Mouse (Mus musculus) liver, postnatal 0 days (tissue): ENCODE data around the gene Rgs17. TPM values are rescaled to one million over a fixed set of nuclear protein-coding genes. Genes with fewer than 3 reads are reported as not detected.
"Not testable (repeated sequence)": the region's sequence is repeated elsewhere in the genome, so short reads cannot be mapped to it uniquely, and the experiment has no call there.

ENCODE experiments used
- ATAC-seq: fragments of 200-750 bp; cut with Nextera tagmentation; 2 replicates; pipeline ENCODE4 v1.8.0; 2017; ENCODE audit warnings: mild to moderate bottlenecking, moderate library complexity
- DNase-seq: peaks from one replicate; pipeline ENCODE4 v3.0.0-alpha.2; 2016
- H3K27ac ChIP-seq: fragments of 300-500 bp; sonication (generic); 2 replicates; pipeline ENCODE4 v1.5.1; 2014; ENCODE audit warnings: antibody characterized with exemption, moderate library complexity, mild to moderate bottlenecking, low read depth
- H3K27me3 ChIP-seq: fragments of 300-500 bp; sonication (generic); 2 replicates; pipeline ENCODE4 v1.6.1; 2014; ENCODE audit warnings: low read length, control low read depth, mixed read lengths; ENCODE audit not compliant: insufficient read depth
- H3K36me3 ChIP-seq: fragments of 300-500 bp; sonication (generic); replicated peaks from 2 replicates; pipeline ENCODE4 v1.6.1; 2014; ENCODE audit warnings: mild to moderate bottlenecking, control low read depth, low read length, moderate library complexity, mixed read lengths; ENCODE audit not compliant: insufficient read depth
- H3K4me1 ChIP-seq: fragments of 300-500 bp; sonication (generic); 2 replicates; pipeline ENCODE4 v1.6.1; 2014; ENCODE audit warnings: antibody characterized with exemption, mild to moderate bottlenecking, control low read depth; ENCODE audit not compliant: insufficient read depth
- H3K4me2 ChIP-seq: fragments of 300-500 bp; sonication (generic); 2 replicates; pipeline ENCODE4 v1.6.1; 2014; ENCODE audit warnings: low read depth, mild to moderate bottlenecking, low read length, moderate library complexity, mixed read lengths
- H3K4me3 ChIP-seq: fragments of 300-500 bp; sonication (generic); 2 replicates; pipeline ENCODE4 v1.5.1; 2014; ENCODE audit warnings: low read depth, low read length
- H3K9ac ChIP-seq: fragments of 300-500 bp; sonication (generic); replicated peaks from 2 replicates; pipeline ENCODE4 v1.6.1; 2014; ENCODE audit warnings: mild to moderate bottlenecking, moderate library complexity
- H3K9me3 ChIP-seq: fragments of 300-500 bp; sonication (generic); 2 replicates; pipeline ENCODE4 v1.6.1; 2016; ENCODE audit warnings: mild to moderate bottlenecking, control low read depth, low read length, mixed read lengths
- CTCF ChIP-seq: sonication (generic); IDR thresholded peaks from 2 replicates; pipeline ENCODE4 v1.5.1; 2016; ENCODE audit warnings: antibody characterized with exemption, low read depth
- EP300 ChIP-seq: IDR thresholded peaks from 2 replicates; pipeline ENCODE4 v1.6.1; 2016; ENCODE audit warnings: antibody characterized with exemption, low read depth, mild to moderate bottlenecking
- WGBS: fragments of 180-500 bp; shearing (Covaris S2); extraction: QIAGEN DNeasy Blood & Tissue Kit; methylation state at CpG from one replicate; pipeline ENCODE4 v1.1.7; 2014; ENCODE audit not compliant: insufficient replicate concordance; 5-methylcytosine and 5-hydroxymethylcytosine counted together
- polyA plus RNA-seq: library from polyadenylated mRNA; unstranded; fragments of >200 nt; fragmentation: Nextera tagmentation; extraction: Ambion mirVana; gene quantifications from 2 replicates; pipeline ENCODE4 v1.2.1, GENCODE M21; 2015

Gene Rgs17
- polyA plus RNA-seq = 0.07 and 0.08 TPM in 2 replicates

DNA sequence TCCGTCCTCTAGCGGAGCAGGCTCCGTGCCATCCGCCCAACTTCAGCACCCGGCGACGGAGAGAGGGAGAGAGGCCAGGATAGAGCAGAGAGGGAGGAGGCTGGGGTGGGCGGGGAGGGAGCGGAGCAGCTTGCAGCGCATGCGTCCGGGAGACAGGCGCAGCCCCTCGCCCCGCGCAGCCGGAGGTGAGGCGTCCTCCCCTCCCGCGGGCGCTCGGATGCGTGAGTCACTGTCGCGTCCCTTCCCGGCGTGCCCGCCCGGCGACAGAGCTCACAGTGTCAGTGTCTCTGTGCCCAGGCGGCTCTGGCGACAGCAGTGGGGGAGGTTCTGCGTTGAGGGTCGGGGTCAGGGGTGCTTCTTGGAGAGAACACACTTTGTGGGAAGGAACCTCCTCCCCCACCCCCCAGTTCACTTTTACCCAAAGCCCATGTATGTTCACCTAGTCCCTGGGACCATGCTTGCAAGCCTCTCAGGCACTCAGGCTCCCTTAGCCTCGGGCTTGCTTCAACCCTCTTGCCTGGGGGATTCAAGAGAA is at the start of gene Rgs17:
Gene Rgs17, minus strand, starts transcription at position 107 of the 535 bp plus-strand sequence.
- H3K9ac ChIP-seq = no peak within 1 kb of the TSS
- H3K36me3 ChIP-seq = no peaks in the 10 kb centered on the region
- no peak within 1 kb of the TSS for H3K27ac ChIP-seq
- DNase-seq (no peak), ATAC-seq (no peak)
- peaks cover 3% of the 10 kb centered on the region; the same call in 1 of the 2 replicates for H3K4me1 ChIP-seq
- H3K27me3 ChIP-seq = peaks cover 35% of the 10 kb centered on the region
- H3K4me2 ChIP-seq = peak within 1 kb of the TSS; percentile 64
- 1% methylated on average over 27 of the region's 35 CpGs for WGBS
- TF ChIP-seq EP300 (no peak), CTCF (no peak)
- no peaks in the 10 kb centered on the region for H3K9me3 ChIP-seq
- H3K4me3 ChIP-seq = peak within 1 kb of the TSS; percentile 22

DNA sequence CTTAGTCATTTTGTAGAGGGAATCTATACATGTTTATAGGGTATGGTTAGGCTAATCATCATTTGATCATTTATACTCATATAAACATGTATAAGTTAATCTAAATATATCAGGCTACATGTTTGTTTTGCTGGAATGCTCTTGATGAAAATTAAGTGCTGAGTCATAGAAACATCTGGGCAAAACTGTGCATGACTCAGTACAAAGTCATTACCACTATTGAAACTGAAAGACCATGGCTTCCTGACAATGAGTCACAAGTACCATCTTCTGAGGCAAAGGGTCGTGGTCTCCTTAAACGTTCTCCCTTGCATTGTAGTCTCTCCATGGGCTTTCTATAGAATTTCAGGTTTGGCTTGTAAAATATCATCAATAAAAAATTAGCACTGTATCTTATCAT is 45.5 kb upstream of the Rgs17 start:
- TF ChIP-seq CTCF = no peak
- TF ChIP-seq EP300 = no peak
- Histone ChIP-seq H3K27me3 (no peaks in the 10 kb centered on the region), H3K4me3 (no peak overlapping the region), H3K4me1 (no peaks in the 10 kb centered on the region), H3K9ac (no peak overlapping the region), H3K9me3 (no peaks in the 10 kb centered on the region), H3K36me3 (no peaks in the 10 kb centered on the region), H3K27ac (no peak overlapping the region), H3K4me2 (no peak overlapping the region)
- WGBS = 56% methylated on average over 2 of the region's 2 CpGs
- no peak for DNase-seq
- no peak for ATAC-seq

DNA sequence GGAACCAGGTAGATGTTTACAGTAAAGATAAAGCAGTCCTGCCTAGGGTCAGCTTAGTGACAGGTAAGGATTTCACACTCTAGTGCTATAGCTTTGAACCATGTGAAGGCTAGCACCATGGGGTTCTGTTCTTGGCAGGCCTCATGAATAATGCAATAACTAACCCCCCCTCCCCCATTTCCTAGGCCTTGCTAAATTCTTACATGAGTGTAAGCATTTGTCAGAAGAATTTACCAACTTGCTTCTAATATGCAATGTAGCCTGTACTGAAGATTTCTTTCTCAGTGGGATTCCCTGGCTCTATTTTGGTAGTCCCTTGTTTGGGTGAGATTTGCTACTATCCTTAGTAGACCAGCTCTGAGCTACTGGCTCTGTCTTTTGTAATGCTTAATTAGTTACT is 31.6 kb upstream of the Rgs17 start:
- H3K36me3 ChIP-seq, H3K9ac ChIP-seq, ATAC-seq, H3K27me3 ChIP-seq, H3K4me2 ChIP-seq, H3K27ac ChIP-seq, DNase-seq, H3K4me3 ChIP-seq, H3K9me3 ChIP-seq, H3K4me1 ChIP-seq: not testable (repeated sequence)

DNA sequence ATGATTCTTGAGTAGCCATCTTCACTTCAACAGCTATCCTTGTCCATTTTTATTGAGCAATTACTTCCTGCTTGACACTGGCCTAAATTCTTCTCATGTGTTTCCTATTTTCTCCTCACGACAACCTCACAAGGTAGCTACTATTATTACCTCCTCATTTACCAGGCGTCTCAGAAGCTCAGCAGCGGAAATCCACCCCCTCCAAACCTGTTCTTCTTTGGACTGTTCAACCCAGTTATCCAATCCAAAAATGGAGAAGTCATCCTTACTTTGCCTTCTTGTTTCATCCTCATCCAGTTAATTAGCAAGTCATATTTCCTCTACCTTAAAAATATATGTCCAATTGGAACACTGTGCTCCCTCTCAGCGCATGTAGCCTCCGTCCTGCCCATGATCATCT is 2.1 kb upstream of the Rgs17 start:
- H3K4me1 ChIP-seq = peaks cover 3% of the 10 kb centered on the region; the same call in 1 of the 2 replicates
- no peak for TF ChIP-seq CTCF
- no peak for TF ChIP-seq EP300
- DNase-seq (no peak), ATAC-seq (no peak)
- no peak overlapping the region for H3K4me3 ChIP-seq
- H3K27ac ChIP-seq = no peak overlapping the region
- peaks cover 35% of the 10 kb centered on the region for H3K27me3 ChIP-seq
- H3K36me3 ChIP-seq = no peaks in the 10 kb centered on the region
- WGBS = 77% methylated on average over 5 of the region's 5 CpGs
- no peak overlapping the region for H3K4me2 ChIP-seq
- no peaks in the 10 kb centered on the region for H3K9me3 ChIP-seq
- no peak overlapping the region for H3K9ac ChIP-seq

DNA sequence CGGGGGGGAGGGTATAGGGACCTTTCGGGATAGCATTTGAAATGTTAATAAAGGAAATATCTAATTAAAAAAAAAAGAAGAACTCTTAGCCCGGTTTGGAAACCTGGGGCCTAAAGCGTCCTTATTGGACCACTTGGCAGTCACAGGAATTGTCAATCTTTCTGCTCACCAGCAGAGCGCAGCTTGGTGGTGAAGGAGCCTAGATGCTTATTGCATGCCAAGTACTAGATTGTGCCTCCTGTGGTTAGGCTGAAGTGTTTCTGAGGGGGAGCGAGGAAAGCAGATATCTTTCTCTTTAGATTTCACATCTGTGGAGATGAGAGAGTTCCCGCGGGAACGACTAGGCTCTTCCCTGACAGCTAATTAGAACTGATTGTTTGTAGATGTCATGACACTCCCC is 896 bp upstream of the Rgs17 start:
- DNase-seq (no peak), ATAC-seq (no peak)
- no peaks in the 10 kb centered on the region for H3K9me3 ChIP-seq
- no peak overlapping the region for H3K4me2 ChIP-seq
- H3K4me1 ChIP-seq = peaks cover 3% of the 10 kb centered on the region; the same call in 1 of the 2 replicates
- TF ChIP-seq EP300 = no peak
- no peak for TF ChIP-seq CTCF
- no peak overlapping the region for H3K9ac ChIP-seq
- 13% methylated on average over 9 of the region's 9 CpGs for WGBS
- no peaks in the 10 kb centered on the region for H3K36me3 ChIP-seq
- H3K4me3 ChIP-seq = no peak overlapping the region
- H3K27me3 ChIP-seq = peaks cover 35% of the 10 kb centered on the region
- H3K27ac ChIP-seq = no peak overlapping the region

DNA sequence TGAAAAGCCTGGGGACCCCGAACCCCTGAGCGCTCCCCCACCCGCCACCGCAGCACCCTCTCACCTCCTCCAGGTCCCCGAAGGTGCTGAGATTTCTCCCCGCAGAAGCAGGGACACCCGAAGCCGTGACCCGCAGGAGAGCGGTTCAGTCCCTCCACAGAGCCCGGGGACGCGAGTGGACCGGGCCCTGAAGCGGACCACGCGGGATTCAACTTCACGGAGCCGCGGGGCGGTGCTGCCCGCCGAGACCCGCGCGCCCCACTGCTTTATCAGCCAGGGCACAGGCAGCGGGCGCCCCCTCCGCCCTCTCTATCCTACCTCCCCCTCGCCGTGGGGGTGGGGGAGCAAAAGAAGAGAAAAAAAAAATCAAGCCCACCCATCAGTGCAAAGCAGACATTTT is 429 bp downstream of the Rgs17 start:
- 3% methylated on average over 29 of the region's 31 CpGs for WGBS
- ATAC-seq = no peak
- TF ChIP-seq EP300 = no peak
- no peak for TF ChIP-seq CTCF

More for the DNA sequence above, 429 bp downstream of the Rgs17 start:
- H3K9ac ChIP-seq = no peak overlapping the region
- no peak overlapping the region for H3K27ac ChIP-seq
- peaks cover 35% of the 10 kb centered on the region for H3K27me3 ChIP-seq
- H3K4me1 ChIP-seq = peaks cover 3% of the 10 kb centered on the region; the same call in 1 of the 2 replicates
- peak overlapping the region; percentile 64 for H3K4me2 ChIP-seq
- DNase-seq = no peak
- no peaks in the 10 kb centered on the region for H3K36me3 ChIP-seq
- no peaks in the 10 kb centered on the region for H3K9me3 ChIP-seq
- peak overlapping the region; percentile 22 for H3K4me3 ChIP-seq
